Mouse (Mus musculus) midbrain, embryonic 11.5 days (tissue): ENCODE data around the gene Vmn1r44. TPM values are rescaled to one million over a fixed set of nuclear protein-coding genes. Genes with fewer than 3 reads are reported as not detected.
"Not testable (repeated sequence)": the region's sequence is repeated elsewhere in the genome, so short reads cannot be mapped to it uniquely, and the experiment has no call there.

Experiments used
- ATAC-seq: fragments of 200-750 bp; cut with Nextera tagmentation; 2 replicates; pipeline ENCODE4 v1.8.0; 2017; ENCODE audit warnings: moderate TSS enrichment, moderate library complexity; ENCODE audit not compliant: low FRiP score
- DNase-seq: peaks from one replicate; pipeline ENCODE4 v3.0.0; 2015; ENCODE audit warnings: low spot score; ENCODE audit errors: missing footprints
- H3K27ac ChIP-seq: fragments of 300-500 bp; sonication (generic); 2 replicates; pipeline ENCODE4 v1.5.1; 2014; ENCODE audit warnings: low read depth, low read length
- H3K27me3 ChIP-seq: fragments of 300-500 bp; sonication (generic); 2 replicates; pipeline ENCODE4 v1.6.1; 2014; ENCODE audit warnings: mild to moderate bottlenecking, low read length, moderate library complexity, mixed read lengths; ENCODE audit not compliant: control insufficient read depth, insufficient read depth
- H3K36me3 ChIP-seq: fragments of 300-500 bp; sonication (generic); 2 replicates; pipeline ENCODE4 v1.6.1; 2014; ENCODE audit warnings: mild to moderate bottlenecking, low read length, moderate library complexity, mixed read lengths; ENCODE audit not compliant: control insufficient read depth, insufficient read depth
- H3K4me1 ChIP-seq: fragments of 300-500 bp; sonication (generic); 2 replicates; pipeline ENCODE4 v1.6.1; 2014; ENCODE audit warnings: low read length; ENCODE audit not compliant: control insufficient read depth, insufficient read depth
- H3K4me2 ChIP-seq: fragments of 300-500 bp; sonication (generic); 2 replicates; pipeline ENCODE4 v1.6.1; 2014; ENCODE audit warnings: mild to moderate bottlenecking, moderate library complexity
- H3K4me3 ChIP-seq: fragments of 300-500 bp; sonication (generic); 2 replicates; pipeline ENCODE4 v1.5.1; 2014; ENCODE audit warnings: low read depth, low read length
- H3K9ac ChIP-seq: fragments of 300-500 bp; sonication (generic); 2 replicates; pipeline ENCODE4 v1.6.1; 2014; ENCODE audit warnings: low read length
- H3K9me3 ChIP-seq: fragments of 300-500 bp; sonication (generic); 2 replicates; pipeline ENCODE4 v1.6.1; 2016; ENCODE audit warnings: low read length; ENCODE audit not compliant: control insufficient read depth
- WGBS: fragments of 180-500 bp; shearing (Covaris S2); extraction: QIAGEN DNeasy Blood & Tissue Kit; methylation state at CpG from one replicate; pipeline ENCODE4 v1.1.7; 2014; 5-methylcytosine and 5-hydroxymethylcytosine counted together
- polyA plus RNA-seq: library from polyadenylated mRNA; unstranded; fragments of >200 nt; fragmentation: Nextera tagmentation; extraction: Ambion mirVana; gene quantifications from 2 replicates; pipeline ENCODE4 v1.2.1, GENCODE M21; 2014

The Vmn1r44 gene
- polyA plus RNA-seq: not detected in 2 replicates

GRCm38 (mm10) chr6:89883360-89883759 is at the start of gene Vmn1r44:
Gene Vmn1r44 (plus strand): TSS chr6:89883660.
- no peak within 1 kb of the TSS for H3K4me2 ChIP-seq
- no peaks in the 10 kb centered on the region for H3K36me3 ChIP-seq
- 84% methylated on average over 1 of the region's 1 CpGs for WGBS
- no peak within 1 kb of the TSS for H3K9ac ChIP-seq
- no peaks in the 10 kb centered on the region; the same call in 1 of the 2 replicates for H3K9me3 ChIP-seq
- no peak within 1 kb of the TSS for H3K4me3 ChIP-seq
- no peaks in the 10 kb centered on the region for H3K4me1 ChIP-seq
- ATAC-seq: no peak
- DNase-seq: no peak
- no peaks in the 10 kb centered on the region for H3K27me3 ChIP-seq
- H3K27ac ChIP-seq: no peak within 1 kb of the TSS

DNA sequence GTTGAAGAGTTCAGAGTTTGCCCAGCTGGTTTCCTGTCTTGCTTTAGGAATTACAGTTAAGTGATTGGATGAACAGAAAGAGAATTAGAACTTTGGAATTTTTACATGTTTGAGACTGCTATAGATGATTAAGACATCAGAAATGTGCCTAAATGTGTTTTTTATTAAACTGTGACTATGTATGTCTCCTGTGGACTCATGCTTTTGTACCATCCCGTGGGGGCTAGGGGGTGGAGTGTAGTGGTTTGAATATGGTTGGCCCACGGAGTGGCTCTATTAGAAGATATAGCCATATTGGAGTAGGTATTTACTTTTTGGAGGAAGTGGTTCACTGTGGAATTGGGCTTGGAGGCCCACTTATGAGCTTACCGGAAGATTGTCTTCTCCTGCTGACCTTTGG is 25.9 kb upstream of the Vmn1r44 start:
- DNase-seq (no peak), ATAC-seq (no peak)
- Histone ChIP-seq H3K9me3 (peaks cover 6% of the 10 kb centered on the region; the same call in 1 of the 2 replicates), H3K4me3 (no peak overlapping the region), H3K36me3 (no peaks in the 10 kb centered on the region), H3K4me2 (no peak overlapping the region), H3K9ac (no peak overlapping the region), H3K27ac (no peak overlapping the region), H3K4me1 (no peaks in the 10 kb centered on the region), H3K27me3 (no peaks in the 10 kb centered on the region)
- WGBS: 76% methylated on average over 3 of the region's 3 CpGs

DNA sequence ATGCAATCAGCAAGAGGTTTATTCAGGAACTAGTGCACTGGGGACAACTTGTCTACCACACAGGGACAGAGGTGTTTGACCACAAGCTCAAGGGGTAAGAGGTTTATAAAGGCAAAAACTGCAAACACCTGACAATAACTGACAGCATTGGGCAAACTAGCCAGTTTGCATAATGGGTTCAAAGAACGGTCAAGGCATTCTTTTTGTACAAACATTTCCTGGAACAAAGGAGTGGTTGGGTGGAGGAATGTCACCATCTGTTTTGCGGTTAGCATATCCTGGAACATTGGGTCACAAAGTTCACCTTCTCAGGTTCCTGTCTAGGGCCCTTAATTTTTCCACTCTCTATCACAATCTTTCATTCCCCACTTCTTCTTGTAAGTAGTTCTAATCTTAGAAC is 23.6 kb upstream of the Vmn1r44 start:
- H3K9me3 ChIP-seq: peaks cover 12% of the 10 kb centered on the region; the same call in 1 of the 2 replicates
- WGBS: 82% methylated on average over 2 of the region's 2 CpGs
- DNase-seq (no peak), ATAC-seq (no peak)
- H3K27ac ChIP-seq: no peak overlapping the region
- no peaks in the 10 kb centered on the region for H3K36me3 ChIP-seq
- no peak overlapping the region for H3K4me2 ChIP-seq
- no peaks in the 10 kb centered on the region for H3K27me3 ChIP-seq
- H3K9ac ChIP-seq: no peak overlapping the region
- no peaks in the 10 kb centered on the region for H3K4me1 ChIP-seq
- no peak overlapping the region for H3K4me3 ChIP-seq

DNA sequence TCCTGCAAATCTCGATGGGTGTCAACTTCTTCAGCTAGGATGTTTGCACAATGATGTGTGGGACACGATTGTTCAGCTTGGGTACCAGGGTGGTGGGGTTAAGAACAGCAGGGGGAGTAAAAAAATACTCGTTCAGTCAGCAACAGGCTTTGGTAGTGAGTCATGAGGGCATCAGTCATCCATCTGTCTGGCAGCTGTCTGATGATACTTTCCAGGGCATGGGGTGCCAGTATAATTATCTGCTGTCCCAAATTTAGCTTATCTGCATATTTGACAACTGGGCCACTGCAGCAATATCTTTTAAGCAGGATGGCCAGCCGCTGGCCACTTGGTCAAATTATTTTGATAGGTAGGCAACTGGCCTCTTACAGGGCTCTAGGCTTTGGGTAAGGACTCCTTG is 19.7 kb upstream of the Vmn1r44 start:
- Histone ChIP-seq H3K36me3 (no peaks in the 10 kb centered on the region), H3K4me1 (no peaks in the 10 kb centered on the region), H3K4me3 (no peak overlapping the region), H3K9me3 (peaks cover 13% of the 10 kb centered on the region; the same call in 1 of the 2 replicates), H3K4me2 (no peak overlapping the region), H3K27ac (no peak overlapping the region), H3K9ac (no peak overlapping the region), H3K27me3 (no peaks in the 10 kb centered on the region)
- ATAC-seq (no peak), DNase-seq (no peak)
- 79% methylated on average over 4 of the region's 4 CpGs for WGBS

DNA sequence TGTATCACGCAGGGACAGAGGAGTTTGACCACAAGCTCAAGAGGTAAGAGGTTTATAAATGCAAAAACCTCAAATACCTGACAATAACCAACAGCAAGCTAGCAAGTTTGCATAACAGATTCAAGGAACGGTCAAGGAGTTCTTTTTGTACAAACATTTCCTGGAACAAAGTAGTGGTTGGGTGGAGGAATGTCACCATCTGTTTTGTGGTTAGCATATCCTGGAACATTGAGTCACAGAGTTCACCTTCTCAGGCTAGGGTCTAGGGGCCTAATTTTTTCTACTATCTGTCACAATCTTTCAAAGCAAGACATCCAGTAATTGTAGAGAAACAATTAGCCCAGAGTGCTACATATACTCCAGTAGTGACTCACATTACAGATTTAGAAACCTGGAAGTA is 16.2 kb upstream of the Vmn1r44 start:
- Histone ChIP-seq H3K27ac (no peak overlapping the region), H3K36me3 (no peaks in the 10 kb centered on the region), H3K27me3 (no peaks in the 10 kb centered on the region), H3K9ac (no peak overlapping the region), H3K4me3 (no peak overlapping the region), H3K9me3 (peaks cover 7% of the 10 kb centered on the region; the same call in 1 of the 2 replicates), H3K4me1 (no peaks in the 10 kb centered on the region), H3K4me2 (no peak overlapping the region)
- DNase-seq (no peak), ATAC-seq (no peak)
- WGBS: 89% methylated on average over 2 of the region's 2 CpGs

DNA sequence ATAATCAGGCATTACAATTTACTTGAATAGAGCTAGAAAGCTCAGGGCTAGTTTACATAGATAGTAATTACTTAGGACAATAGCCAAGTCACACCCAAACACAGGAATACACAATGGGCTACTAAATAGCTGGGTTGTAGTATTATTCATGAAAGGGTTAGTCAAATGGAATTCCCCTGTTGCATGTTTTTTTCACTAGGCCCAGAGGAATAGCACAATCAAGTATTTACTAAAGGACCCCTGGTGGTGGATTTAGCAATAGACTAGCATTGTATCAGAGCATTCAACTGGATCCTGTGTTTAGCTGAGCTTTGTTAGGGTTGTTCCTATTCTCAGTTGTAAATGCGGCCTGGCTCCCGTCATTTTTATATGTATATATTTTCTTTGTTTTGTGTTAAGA is 15.5 kb upstream of the Vmn1r44 start:
- H3K9ac ChIP-seq: no peak overlapping the region
- 89% methylated on average over 2 of the region's 2 CpGs for WGBS
- H3K27ac ChIP-seq: no peak overlapping the region
- H3K9me3 ChIP-seq: peaks cover 7% of the 10 kb centered on the region; the same call in 1 of the 2 replicates
- ATAC-seq: no peak
- DNase-seq: no peak
- no peaks in the 10 kb centered on the region for H3K36me3 ChIP-seq
- no peaks in the 10 kb centered on the region for H3K27me3 ChIP-seq
- no peaks in the 10 kb centered on the region for H3K4me1 ChIP-seq
- H3K4me2 ChIP-seq: no peak overlapping the region
- H3K4me3 ChIP-seq: no peak overlapping the region

DNA sequence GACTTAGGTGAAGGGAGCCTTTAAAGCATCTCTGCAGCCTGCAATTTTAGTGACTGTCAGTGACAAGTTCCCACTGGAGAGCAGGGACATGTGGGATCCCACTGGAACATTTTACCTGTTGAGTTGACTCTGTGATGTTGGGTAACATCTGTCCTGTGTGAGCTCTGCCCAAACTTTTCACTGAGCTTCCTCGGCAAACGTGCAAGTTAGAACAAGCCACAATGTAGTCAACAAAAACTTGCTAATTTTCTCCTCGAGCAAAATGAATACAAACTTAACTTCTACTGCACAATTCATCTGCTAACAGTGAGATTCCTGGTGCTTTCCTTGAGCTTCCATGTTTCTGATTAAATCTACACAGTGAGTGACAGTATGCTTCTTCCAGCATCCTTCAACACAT is 7.1 kb upstream of the Vmn1r44 start, which contains the start of the genes Vmn1r42 and Vmn1r43:
TSS of gene Vmn1r42 (minus strand) at position 101 of the 400 bp plus-strand sequence.
TSS of gene Vmn1r43 (minus strand) at position 101 of the 400 bp plus-strand sequence.
- not testable (repeated sequence) for H3K27ac ChIP-seq, DNase-seq, H3K36me3 ChIP-seq, ATAC-seq, H3K9ac ChIP-seq, H3K4me3 ChIP-seq, H3K4me1 ChIP-seq, H3K4me2 ChIP-seq, H3K9me3 ChIP-seq, H3K27me3 ChIP-seq
- WGBS: 81% methylated on average over 3 of the region's 3 CpGs

GRCm38 (mm10) chr6:89876963-89877362 is 6.5 kb upstream of the Vmn1r44 start:
- no peaks in the 10 kb centered on the region; the same call in 1 of the 2 replicates for H3K9me3 ChIP-seq
- no peak overlapping the region for H3K9ac ChIP-seq
- WGBS: 82% methylated on average over 2 of the region's 2 CpGs
- no peak for DNase-seq
- no peak for ATAC-seq
- H3K4me1 ChIP-seq: no peaks in the 10 kb centered on the region
- no peaks in the 10 kb centered on the region for H3K36me3 ChIP-seq
- no peak overlapping the region for H3K27ac ChIP-seq
- no peak overlapping the region for H3K4me3 ChIP-seq
- no peaks in the 10 kb centered on the region for H3K27me3 ChIP-seq
- no peak overlapping the region for H3K4me2 ChIP-seq

DNA sequence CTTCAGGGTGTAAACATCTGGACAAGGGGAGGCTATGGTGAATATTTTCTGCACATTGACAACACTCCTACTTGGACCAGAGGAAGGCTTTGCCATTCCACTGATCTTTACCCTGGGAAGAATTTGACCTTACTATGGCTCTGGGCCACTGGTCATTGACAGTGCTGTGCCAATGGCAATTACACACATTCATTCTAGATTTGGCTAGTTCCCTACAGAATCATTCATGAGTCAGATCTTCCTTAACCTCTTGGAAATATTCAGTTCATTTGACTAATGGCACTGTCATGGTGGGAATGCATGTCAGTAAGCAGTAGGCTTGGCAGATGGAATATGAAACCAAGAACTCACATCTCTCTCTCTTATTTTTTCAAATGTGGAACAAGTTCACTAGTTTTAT is 2.6 kb upstream of the Vmn1r44 start:
- no peak for DNase-seq
- H3K27me3 ChIP-seq: no peaks in the 10 kb centered on the region
- H3K27ac ChIP-seq: no peak overlapping the region
- H3K9me3 ChIP-seq: no peaks in the 10 kb centered on the region; the same call in 1 of the 2 replicates
- no peak overlapping the region for H3K4me3 ChIP-seq
- no peak overlapping the region for H3K9ac ChIP-seq
- H3K4me2 ChIP-seq: no peak overlapping the region
- no peak for ATAC-seq
- no peaks in the 10 kb centered on the region for H3K36me3 ChIP-seq
- no peaks in the 10 kb centered on the region for H3K4me1 ChIP-seq
